Mouse (Mus musculus) kidney, adult 8-10 months (tissue): ENCODE measurements around the gene Stip1.
A peak's percentile ranks its signal among the peaks of the same experiment; 100 is the strongest.
"Not testable (repeated sequence)": the region's sequence is repeated elsewhere in the genome, so short reads cannot be mapped to it uniquely, and the experiment has no call there.

Experiments used
- DNase-seq, 2 experiments: peaks; one replicate each; pipeline ENCODE4 v3.0.0; 2022

Gene Stip1

DNA sequence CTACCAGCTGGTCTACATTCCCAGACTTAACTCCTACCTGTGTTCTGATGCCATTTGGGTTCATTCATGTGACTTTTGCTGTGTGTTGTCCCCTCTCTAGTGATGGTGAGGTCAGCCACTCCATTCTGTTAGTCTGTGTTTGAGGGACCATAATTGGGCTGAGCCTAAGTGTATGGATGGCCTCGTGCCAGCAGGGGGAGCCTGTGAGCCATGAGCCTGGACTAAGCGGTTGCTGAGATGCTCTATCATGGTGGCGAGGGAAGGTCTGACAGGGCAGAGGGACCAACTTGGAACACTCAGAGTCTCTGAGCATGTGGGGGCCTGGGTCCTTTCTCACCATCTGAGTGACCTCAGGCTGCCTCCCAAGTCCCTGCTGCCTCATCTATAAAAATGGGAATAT, 24.8 kb upstream of the Stip1 start:
- peak; percentile 73 to 84 for DNase-seq

DNA sequence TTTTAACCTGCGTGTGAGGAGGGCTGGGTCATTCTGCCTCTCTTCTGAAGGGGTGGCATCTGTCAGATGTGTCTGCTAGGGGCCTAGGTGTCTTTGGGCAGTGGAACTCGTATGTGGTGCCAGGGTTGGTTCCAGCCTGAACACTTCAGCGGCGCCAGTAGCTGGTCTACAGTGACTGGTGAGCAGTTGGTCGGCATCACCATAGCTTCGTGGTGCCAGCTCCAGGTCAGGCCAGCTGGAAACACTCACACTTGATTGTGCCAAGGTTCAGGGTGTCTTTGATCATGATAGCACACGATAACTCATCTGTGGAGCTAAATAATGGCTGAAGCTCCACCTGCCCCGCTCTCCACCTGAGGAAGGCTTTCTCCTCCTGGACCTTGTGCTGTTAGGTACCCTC, 23.1 kb upstream of the Stip1 start:
- DNase-seq: no peak

DNA sequence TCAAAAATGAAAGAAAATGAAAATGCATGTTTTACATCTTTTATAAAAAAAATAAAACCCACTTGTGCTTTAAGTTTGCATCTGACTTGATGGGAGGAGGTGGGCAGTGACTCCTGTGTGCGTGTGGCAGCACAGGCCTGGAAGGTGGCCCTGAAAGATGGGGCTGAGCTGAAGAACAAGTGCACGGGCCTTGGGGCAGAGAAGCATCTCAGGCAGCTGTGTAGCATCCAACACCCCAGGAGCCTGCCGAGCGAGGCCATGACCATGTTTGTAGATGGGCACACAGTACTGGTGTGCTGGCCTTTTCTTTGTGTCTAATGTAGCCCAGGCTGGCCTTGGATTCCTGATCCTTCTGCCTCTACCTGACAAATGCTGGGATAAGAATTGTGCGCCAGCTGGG, 22.3 kb upstream of the Stip1 start:
- no peak for DNase-seq

GRCm38 (mm10) chr19:7058541-7058940, 18.8 kb upstream of the Stip1 start:
- no peak for DNase-seq

GRCm38 (mm10) chr19:7057722-7058207, 18.0 kb upstream of the Stip1 start:
- peak; percentile 92 to 94 for DNase-seq

- DNase-seq: no peak
These were observed 17.5 kb upstream of the Stip1 start for GRCm38 (mm10) chr19:7057126-7057721.

GRCm38 (mm10) chr19:7056248-7057087, 16.7 kb upstream of the Stip1 start, which contains the start of gene Macrod1:
Gene Macrod1, plus strand, starts transcription at chr19:7056810.
- DNase-seq: peak; percentile 86 to 87

GRCm38 (mm10) chr19:7055173-7055572, 15.4 kb upstream of the Stip1 start:
- DNase-seq: no peak

GRCm38 (mm10) chr19:7054772-7055171, 15.0 kb upstream of the Stip1 start:
- DNase-seq: peak in 1 of 2 experiments; percentile 46

DNA sequence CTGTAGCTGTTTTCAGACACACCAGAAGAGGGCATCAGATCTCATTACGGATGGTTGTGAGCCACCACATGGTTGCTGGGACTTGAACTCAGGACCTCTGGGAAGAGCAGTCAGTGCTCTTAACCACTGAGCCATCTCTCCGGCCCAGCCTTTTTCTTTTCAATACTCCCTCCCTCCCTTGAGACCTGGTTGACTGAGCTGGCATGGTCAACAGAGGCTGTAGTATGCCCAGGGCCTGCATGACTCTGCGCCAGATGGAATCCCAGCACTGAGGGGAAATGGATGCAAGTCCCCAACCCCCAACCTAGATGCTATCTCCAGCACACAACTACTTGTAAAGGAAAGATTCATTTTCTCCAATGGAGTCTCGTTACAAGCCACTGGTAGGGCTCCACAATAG, 13.6 kb upstream of the Stip1 start:
- not testable (repeated sequence) for DNase-seq

GRCm38 (mm10) chr19:7044706-7045105, 4.9 kb upstream of the Stip1 start:
- DNase-seq: no peak

GRCm38 (mm10) chr19:7044279-7044678, 4.5 kb upstream of the Stip1 start:
- DNase-seq: no peak

GRCm38 (mm10) chr19:7041171-7041570, 1.4 kb upstream of the Stip1 start:
- no peak for DNase-seq

DNA sequence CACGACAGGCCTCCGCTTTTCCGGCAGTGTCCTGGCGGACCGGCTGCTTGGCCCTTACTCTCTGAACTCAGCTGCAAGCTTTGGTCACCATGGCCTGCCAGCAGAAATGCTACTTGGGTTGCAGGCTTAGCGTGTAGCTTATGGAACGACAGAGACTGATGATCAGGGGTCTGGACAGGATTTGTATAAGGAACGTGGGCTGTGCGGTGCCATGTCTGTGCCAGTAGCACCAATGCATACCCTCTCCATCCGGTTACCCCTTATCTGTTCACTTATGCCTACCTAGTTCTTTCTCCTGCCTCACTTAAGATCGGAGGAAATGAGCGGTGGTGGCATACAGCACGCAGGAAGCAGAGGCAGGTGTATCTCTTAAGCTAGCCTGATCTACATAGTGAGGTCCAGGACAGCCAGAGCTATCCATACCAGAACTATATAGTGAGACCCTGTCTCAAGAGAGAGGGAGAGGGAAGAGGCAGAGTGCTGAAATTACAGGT, 917 bp upstream of the Stip1 start:
- no peak for DNase-seq

DNA sequence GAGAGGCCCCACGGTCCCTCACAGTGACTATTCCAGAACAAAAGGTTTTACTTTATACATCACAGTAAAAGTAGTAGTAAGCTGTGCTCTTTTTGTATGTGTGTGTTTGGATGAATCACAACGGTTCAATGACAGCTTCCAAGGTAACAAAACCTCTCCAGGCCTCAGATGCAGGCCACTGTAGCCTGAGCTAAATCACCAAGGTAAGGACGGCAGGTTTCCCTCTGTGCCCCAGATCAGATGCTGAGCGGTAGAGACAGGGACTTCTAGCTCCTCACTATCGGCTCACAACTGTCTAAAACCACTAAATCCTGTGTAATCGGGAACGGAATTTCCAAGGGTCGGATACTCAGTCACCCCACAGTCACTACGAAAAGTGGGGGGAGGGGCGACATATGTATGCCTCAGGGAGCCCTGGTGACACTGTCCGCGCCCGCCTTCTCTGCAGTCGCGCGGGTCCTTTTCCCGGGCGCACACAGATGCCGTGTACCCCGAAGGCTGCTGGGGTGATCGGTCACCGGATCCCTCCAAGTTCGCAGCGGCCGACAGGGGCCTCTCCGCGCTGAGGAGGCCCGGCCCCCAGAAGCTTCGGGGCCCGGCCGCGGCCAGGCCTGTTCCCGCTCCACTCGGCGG, 563 bp downstream of the Stip1 start:
- peak; percentile 43 to 49 for DNase-seq

- no peak for DNase-seq
These were observed 5.8 kb downstream of the Stip1 start for GRCm38 (mm10) chr19:7034006-7034405.

DNA sequence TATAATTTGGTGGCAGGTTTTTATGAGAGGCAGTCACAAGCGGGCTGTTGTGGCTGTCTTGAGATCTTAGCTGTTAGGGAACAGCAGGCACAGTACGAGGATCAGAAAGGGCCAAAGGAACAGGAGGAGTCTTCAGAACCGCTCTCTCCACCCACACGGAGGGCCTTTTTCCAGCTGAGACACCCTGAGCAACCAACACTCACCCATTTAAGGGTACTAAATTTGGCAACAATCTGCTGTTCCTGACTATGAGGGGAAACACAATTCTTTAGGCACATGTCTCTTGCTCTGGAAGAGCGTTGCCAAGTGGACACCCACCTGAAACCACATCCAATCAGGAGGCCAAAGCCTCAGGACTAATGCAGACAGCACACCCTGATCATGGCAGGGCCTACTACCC, 10.2 kb downstream of the Stip1 start:
- no peak for DNase-seq

DNA sequence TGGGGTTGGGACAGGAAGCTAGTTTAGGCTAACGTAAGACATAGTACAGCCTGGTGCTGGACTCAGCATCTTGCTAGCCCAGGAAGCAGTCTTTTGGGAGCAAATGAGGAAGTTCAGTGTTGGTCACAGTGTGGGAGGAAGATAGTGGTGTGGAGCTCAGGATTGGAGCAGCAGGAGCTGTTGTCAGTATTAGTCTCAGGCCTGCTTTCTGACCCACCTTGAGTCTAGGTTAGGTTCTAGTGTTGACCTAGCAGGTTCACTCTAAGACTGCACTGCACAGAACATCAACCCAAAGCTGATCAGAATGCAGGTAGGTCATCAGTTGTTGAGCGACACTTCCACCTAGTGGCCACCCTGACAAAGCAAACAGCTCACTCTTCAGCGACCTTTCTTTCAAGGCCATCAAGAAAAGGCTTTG, 19.5 kb downstream of the Stip1 start:
- peak; percentile 56 to 68 for DNase-seq

DNA sequence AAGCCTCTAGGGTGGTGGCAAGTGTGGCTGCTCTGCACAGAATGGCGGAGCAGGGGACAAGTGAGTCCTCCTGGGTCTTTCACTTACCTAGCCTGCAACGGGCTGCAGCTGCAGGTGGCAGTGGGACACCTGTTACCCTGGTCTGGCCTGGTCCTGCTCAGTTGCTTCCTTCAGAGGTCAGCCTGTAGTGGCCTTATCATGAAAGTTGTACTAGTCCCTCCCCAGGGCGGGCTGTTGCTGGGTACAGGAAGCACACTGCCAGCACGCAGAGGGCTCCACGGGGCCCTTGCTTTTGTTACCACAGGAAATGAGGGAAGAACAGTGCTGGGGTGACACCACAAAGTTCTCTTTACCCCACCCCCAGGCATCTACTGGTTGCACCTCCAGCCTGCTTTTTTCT, 20.6 kb downstream of the Stip1 start, which contains the start of gene Fermt3:
Gene Fermt3, minus strand, starts transcription at position 279 of the 400 bp plus-strand sequence.
- DNase-seq: no peak

GRCm38 (mm10) chr19:7018546-7018945, 21.2 kb downstream of the Stip1 start:
- DNase-seq: no peak

- no peak for DNase-seq
These were observed 22.0 kb downstream of the Stip1 start for GRCm38 (mm10) chr19:7017541-7018457.

- DNase-seq: no peak
These were observed 25.2 kb downstream of the Stip1 start for GRCm38 (mm10) chr19:7014481-7015135.
